Mouse (Mus musculus) ES-E14 (cell line): ENCODE results near the gene Slit3.

ENCODE experiments used
- CHD2 ChIP-seq: IDR thresholded peaks from 2 replicates; pipeline ENCODE4 v1.6.1; 2014; ENCODE audit warnings: mild to moderate bottlenecking, low read depth, low read length, inconsistent platforms
- MAFK ChIP-seq: IDR thresholded peaks from 2 replicates; pipeline ENCODE4 v1.6.1; 2014; ENCODE audit warnings: mild to moderate bottlenecking, low read depth, low read length, inconsistent platforms; ENCODE audit not compliant: insufficient read depth
- ZNF384 ChIP-seq: IDR thresholded peaks from 2 replicates; pipeline ENCODE4 v1.6.1; 2012; ENCODE audit warnings: low read depth, low read length, inconsistent platforms

- TF ChIP-seq MAFK: no peak
- no peak for TF ChIP-seq CHD2
- no peak for TF ChIP-seq ZNF384
Measured at GRCm38 (mm10) chr11:35370705-35371104, 249.7 kb downstream of the Slit3 start.
